Mouse (Mus musculus) embryonic facial prominence, embryonic 14.5 days (tissue): Measurements from ENCODE around the gene Gm28434. TPM values are rescaled to one million over a fixed set of nuclear protein-coding genes. Genes with fewer than 3 reads are reported as not detected.

Experiments used
- ATAC-seq: fragments of 200-750 bp; cut with Nextera tagmentation; 2 replicates; pipeline ENCODE4 v1.8.0; 2017; ENCODE audit warnings: low read depth, moderate number of reproducible peaks, moderate TSS enrichment
- DNase-seq: peaks from one replicate; pipeline ENCODE4 v3.0.0-alpha.2; 2015; ENCODE audit warnings: low spot score
- H3K27ac ChIP-seq: fragments of 300-500 bp; sonication (generic); replicated peaks from 2 replicates; pipeline ENCODE4 v1.5.1; 2014; ENCODE audit warnings: low read depth, mild to moderate bottlenecking, low read length, moderate library complexity
- H3K27me3 ChIP-seq: fragments of 300-500 bp; sonication (generic); replicated peaks from 2 replicates; pipeline ENCODE4 v1.6.1; 2014; ENCODE audit warnings: low read length; ENCODE audit not compliant: control insufficient read depth, insufficient read depth
- H3K36me3 ChIP-seq: fragments of 300-500 bp; sonication (generic); 2 replicates; pipeline ENCODE4 v1.6.1; 2014; ENCODE audit warnings: low read length, mixed read lengths; ENCODE audit not compliant: control insufficient read depth, insufficient read depth
- H3K4me1 ChIP-seq: fragments of 300-500 bp; sonication (generic); 2 replicates; pipeline ENCODE4 v1.6.1; 2014; ENCODE audit warnings: antibody characterized with exemption, low read length; ENCODE audit not compliant: control insufficient read depth, insufficient read depth
- H3K4me2 ChIP-seq: fragments of 300-500 bp; sonication (generic); 2 replicates; pipeline ENCODE4 v1.6.1; 2014; ENCODE audit warnings: low read depth, mild to moderate bottlenecking, low read length, moderate library complexity, mixed read lengths
- H3K4me3 ChIP-seq: fragments of 300-500 bp; sonication (generic); 2 replicates; pipeline ENCODE4 v1.5.1; 2014; ENCODE audit warnings: low read depth, mild to moderate bottlenecking, low read length
- H3K9ac ChIP-seq: fragments of 300-500 bp; sonication (generic); 2 replicates; pipeline ENCODE4 v1.6.1; 2014; ENCODE audit warnings: low read depth, mild to moderate bottlenecking, low read length, moderate library complexity, mixed read lengths
- H3K9me3 ChIP-seq: fragments of 300-500 bp; sonication (generic); 2 replicates; pipeline ENCODE4 v1.6.1; 2016; ENCODE audit warnings: low read length; ENCODE audit not compliant: control insufficient read depth
- polyA plus RNA-seq: library from polyadenylated mRNA; unstranded; fragments of >200 nt; fragmentation: Nextera tagmentation; extraction: Ambion mirVana; gene quantifications from 2 replicates; pipeline ENCODE4 v1.2.1, GENCODE M21; 2014

The Gm28434 gene
- polyA plus RNA-seq, 1 experiment from 2014 or later = 0.51 TPM

DNA sequence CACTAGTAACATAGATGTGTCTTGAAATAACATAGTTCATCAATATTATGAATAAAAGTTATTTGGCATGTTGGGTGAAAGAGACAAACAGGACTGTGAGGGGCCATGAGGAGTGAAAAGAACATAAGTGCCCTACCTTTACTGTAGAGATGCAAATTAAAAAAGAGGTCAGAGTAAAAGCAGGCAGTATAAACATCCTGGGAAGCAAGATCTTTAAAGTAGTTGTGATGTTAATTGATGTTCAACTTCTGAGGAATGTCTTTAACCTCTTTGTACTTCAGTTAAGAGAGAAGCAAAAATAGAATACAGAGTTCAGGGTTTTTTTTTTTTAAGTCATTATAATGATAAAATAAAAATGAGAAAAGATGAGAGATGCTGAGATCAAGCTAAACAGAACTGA lies 35.9 kb downstream of the Gm28434 start:
- ATAC-seq (no peak), DNase-seq (no peak)
- H3K4me2 ChIP-seq = no peak overlapping the region
- H3K9ac ChIP-seq = no peak overlapping the region
- no peak overlapping the region for H3K4me3 ChIP-seq
- no peaks in the 10 kb centered on the region for H3K4me1 ChIP-seq
- no peaks in the 10 kb centered on the region for H3K36me3 ChIP-seq
- H3K9me3 ChIP-seq = no peaks in the 10 kb centered on the region
- no peak overlapping the region for H3K27ac ChIP-seq
- H3K27me3 ChIP-seq = no peaks in the 10 kb centered on the region

Other genes with a start within 250 kb of the Gm28434 start
- not detected in 2 replicates for gene Csn1s2a, start 194.9 kb upstream of the Gm28434 start, polyA plus RNA-seq
- gene Csn1s2b, start 161.4 kb upstream of the Gm28434 start, polyA plus RNA-seq = 0.22 and 0.42 TPM in 2 replicates
- gene Prr27, start 143.8 kb upstream of the Gm28434 start, polyA plus RNA-seq = not detected in 2 replicates
- 0.51 and 1.7 TPM in 2 replicates for gene Odam, start 84.5 kb upstream of the Gm28434 start, polyA plus RNA-seq
- gene Csn3, start 43.9 kb upstream of the Gm28434 start, polyA plus RNA-seq = 0.28 and 0.29 TPM in 2 replicates
- not detected in 2 replicates for gene 2310003L06Rik, start 58 bp upstream of the Gm28434 start, polyA plus RNA-seq
- gene Cabs1, start 9.9 kb downstream of the Gm28434 start, polyA plus RNA-seq = not detected in 2 replicates
- 0.47 TPM in 1 of 2 replicates, not detected in the other for gene Smr3a, start 33.0 kb downstream of the Gm28434 start, polyA plus RNA-seq
- gene Smr2, start 117.0 kb downstream of the Gm28434 start, polyA plus RNA-seq = not detected in 2 replicates
- gene Gm11116, start 142.0 kb downstream of the Gm28434 start, polyA plus RNA-seq = not detected in 2 replicates
- not detected in 2 replicates for gene Gm11115, start 184.6 kb downstream of the Gm28434 start, polyA plus RNA-seq